Mouse (Mus musculus): ENCODE results near the gene Tfap2e. TPM values are rescaled to one million over a fixed set of nuclear protein-coding genes. Genes with fewer than 3 reads are reported as not detected.
A peak's percentile ranks its signal among the peaks of the same experiment; 100 is the strongest.

The Tfap2e gene
- polyA plus RNA-seq, 1 experiment, result not detected

DNA sequence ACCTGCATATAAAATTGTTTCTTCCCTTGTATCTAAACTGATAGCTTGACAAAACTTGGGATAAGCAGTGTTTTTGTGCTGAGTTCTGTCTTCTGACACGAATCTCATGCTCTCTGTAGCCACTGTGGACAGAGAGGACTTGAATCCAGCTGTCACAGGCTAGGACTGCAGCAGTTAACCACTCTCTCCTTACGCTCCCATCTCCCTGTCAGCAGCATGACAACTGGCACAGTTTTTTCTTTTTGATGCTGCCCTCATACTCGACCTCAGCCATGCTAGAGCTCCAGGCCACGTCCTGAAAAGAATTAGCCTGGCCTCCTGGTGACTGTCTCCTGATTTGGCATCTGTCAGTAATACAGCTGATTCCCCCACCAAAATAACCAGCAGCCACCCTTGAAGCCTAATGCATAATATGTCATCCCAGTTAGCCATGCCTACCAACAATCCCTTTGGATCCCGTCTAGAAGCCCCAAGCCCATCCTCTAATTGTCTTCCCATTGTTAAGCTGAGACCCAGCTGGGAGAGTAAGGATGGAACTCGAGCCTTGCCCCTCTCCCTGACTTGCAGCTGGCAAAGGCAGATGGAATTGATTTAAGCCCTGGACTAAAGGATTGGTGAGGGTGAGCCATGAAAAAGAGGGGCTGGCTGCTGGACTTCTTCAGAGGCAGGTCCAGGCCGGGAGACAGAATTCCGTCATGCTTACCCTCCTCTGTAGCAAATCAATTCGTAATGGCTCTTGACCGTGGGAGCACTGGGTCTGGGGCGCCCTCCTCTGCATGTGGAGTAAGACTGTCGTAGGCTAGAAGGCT is 29.2 kb downstream of the Tfap2e start:
- 87% methylated on average over 12 of the region's 12 CpGs for WGBS
- H3K4me1 ChIP-seq (ENCODE audit: control insufficient read depth, insufficient read depth, low read length), result no peaks in the 10 kb centered on the region

DNA sequence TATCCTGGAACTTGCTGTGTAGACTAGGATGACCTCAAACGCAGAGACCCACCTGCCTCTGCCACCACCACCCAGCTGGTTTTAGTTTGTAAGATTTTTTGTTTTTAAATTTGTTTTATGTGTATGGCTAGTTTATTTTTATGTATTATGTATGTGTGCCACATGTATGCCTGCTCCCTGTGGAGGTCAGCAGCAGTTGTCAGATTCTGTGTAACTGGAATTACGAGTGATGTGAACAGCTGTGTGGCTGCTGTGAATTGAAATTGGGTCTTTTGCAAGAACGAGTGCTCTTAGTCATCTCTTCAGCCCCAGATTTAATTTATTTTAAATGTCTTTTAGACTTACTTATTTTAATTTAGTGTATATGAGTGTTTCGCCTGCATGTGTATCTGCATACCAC is 39.1 kb downstream of the Tfap2e start:
- TF ChIP-seq POLR2A (IDR thresholded peaks at IDR 0.05; ENCODE audit: borderline replicate concordance, control insufficient read depth, low read depth, low read length) (no peak), CTCF (IDR thresholded peaks at IDR 0.05; ENCODE audit: control insufficient read depth, insufficient read depth, low read length) (no peak)
- no peak overlapping the region for H3K4me3 ChIP-seq (replicated peaks; ENCODE audit: control insufficient read depth, low read depth, low read length)
- no peaks in the 10 kb centered on the region for H3K4me1 ChIP-seq (ENCODE audit: control insufficient read depth, insufficient read depth, low read length)
- H3K27ac ChIP-seq (ENCODE audit: control insufficient read depth, insufficient read depth, low read depth, low read length, poor library complexity), result no peak overlapping the region
- 84% methylated on average over 4 of the region's 4 CpGs for WGBS

More for the DNA sequence above, 29.2 kb downstream of the Tfap2e start:
- no peak overlapping the region for H3K27ac ChIP-seq (ENCODE audit: control insufficient read depth, insufficient read depth, low read depth, low read length, poor library complexity)
- TF ChIP-seq POLR2A (IDR thresholded peaks at IDR 0.05; ENCODE audit: borderline replicate concordance, control insufficient read depth, low read depth, low read length), result no peak
- TF ChIP-seq CTCF (IDR thresholded peaks at IDR 0.05; ENCODE audit: control insufficient read depth, insufficient read depth, low read length), result no peak
- H3K4me3 ChIP-seq (replicated peaks; ENCODE audit: control insufficient read depth, low read depth, low read length), result no peak overlapping the region

- TF ChIP-seq POLR2A (IDR thresholded peaks at IDR 0.05; ENCODE audit: borderline replicate concordance, control insufficient read depth, low read depth, low read length), result no peak
- no peak for TF ChIP-seq CTCF (IDR thresholded peaks at IDR 0.05; ENCODE audit: control insufficient read depth, insufficient read depth, low read length)
- no peak overlapping the region for H3K4me3 ChIP-seq (replicated peaks; ENCODE audit: control insufficient read depth, low read depth, low read length)
- 75% methylated on average over 5 of the region's 5 CpGs for WGBS
- no peak overlapping the region for H3K27ac ChIP-seq (ENCODE audit: control insufficient read depth, insufficient read depth, low read depth, low read length, poor library complexity)
- no peaks in the 10 kb centered on the region for H3K4me1 ChIP-seq (ENCODE audit: control insufficient read depth, insufficient read depth, low read length)
These were observed 43.0 kb downstream of the Tfap2e start for GRCm38 (mm10) chr4:126693021-126693420.

- TF ChIP-seq POLR2A (IDR thresholded peaks at IDR 0.05; ENCODE audit: borderline replicate concordance, control insufficient read depth, low read depth, low read length), result no peak
- TF ChIP-seq CTCF (IDR thresholded peaks at IDR 0.05; ENCODE audit: control insufficient read depth, insufficient read depth, low read length), result no peak
- Histone ChIP-seq H3K4me1 (ENCODE audit: control insufficient read depth, insufficient read depth, low read length) (no peaks in the 10 kb centered on the region), H3K4me3 (replicated peaks; ENCODE audit: control insufficient read depth, low read depth, low read length) (no peak overlapping the region), H3K27ac (ENCODE audit: control insufficient read depth, insufficient read depth, low read depth, low read length, poor library complexity) (no peak overlapping the region)
- 92% methylated on average over 2 of the region's 2 CpGs for WGBS
These were observed 46.6 kb downstream of the Tfap2e start for GRCm38 (mm10) chr4:126689457-126689856.

GRCm38 (mm10) chr4:126683084-126683483 is 53.0 kb downstream of the Tfap2e start:
- Histone ChIP-seq H3K4me1 (ENCODE audit: control insufficient read depth, insufficient read depth, low read length) (no peaks in the 10 kb centered on the region; the same call in 1 of the 2 replicates), H3K27ac (ENCODE audit: control insufficient read depth, insufficient read depth, low read depth, low read length, poor library complexity) (no peak overlapping the region), H3K4me3 (replicated peaks; ENCODE audit: control insufficient read depth, low read depth, low read length) (no peak overlapping the region)
- TF ChIP-seq CTCF (IDR thresholded peaks at IDR 0.05; ENCODE audit: control insufficient read depth, insufficient read depth, low read length) (no peak), POLR2A (IDR thresholded peaks at IDR 0.05; ENCODE audit: borderline replicate concordance, control insufficient read depth, low read depth, low read length) (no peak)
- WGBS, result 19% methylated on average over 3 of the region's 3 CpGs

- Histone ChIP-seq H3K4me3 (replicated peaks; ENCODE audit: control insufficient read depth, low read depth, low read length) (no peak overlapping the region), H3K27ac (ENCODE audit: control insufficient read depth, insufficient read depth, low read depth, low read length, poor library complexity) (no peak overlapping the region), H3K4me1 (ENCODE audit: control insufficient read depth, insufficient read depth, low read length) (no peaks in the 10 kb centered on the region; the same call in 1 of the 2 replicates)
- TF ChIP-seq POLR2A (IDR thresholded peaks at IDR 0.05; ENCODE audit: borderline replicate concordance, control insufficient read depth, low read depth, low read length), result no peak
- TF ChIP-seq CTCF (IDR thresholded peaks at IDR 0.05; ENCODE audit: control insufficient read depth, insufficient read depth, low read length), result no peak
- WGBS, result 47% methylated on average over 5 of the region's 5 CpGs
These were observed 53.7 kb downstream of the Tfap2e start for GRCm38 (mm10) chr4:126682298-126682697.

DNA sequence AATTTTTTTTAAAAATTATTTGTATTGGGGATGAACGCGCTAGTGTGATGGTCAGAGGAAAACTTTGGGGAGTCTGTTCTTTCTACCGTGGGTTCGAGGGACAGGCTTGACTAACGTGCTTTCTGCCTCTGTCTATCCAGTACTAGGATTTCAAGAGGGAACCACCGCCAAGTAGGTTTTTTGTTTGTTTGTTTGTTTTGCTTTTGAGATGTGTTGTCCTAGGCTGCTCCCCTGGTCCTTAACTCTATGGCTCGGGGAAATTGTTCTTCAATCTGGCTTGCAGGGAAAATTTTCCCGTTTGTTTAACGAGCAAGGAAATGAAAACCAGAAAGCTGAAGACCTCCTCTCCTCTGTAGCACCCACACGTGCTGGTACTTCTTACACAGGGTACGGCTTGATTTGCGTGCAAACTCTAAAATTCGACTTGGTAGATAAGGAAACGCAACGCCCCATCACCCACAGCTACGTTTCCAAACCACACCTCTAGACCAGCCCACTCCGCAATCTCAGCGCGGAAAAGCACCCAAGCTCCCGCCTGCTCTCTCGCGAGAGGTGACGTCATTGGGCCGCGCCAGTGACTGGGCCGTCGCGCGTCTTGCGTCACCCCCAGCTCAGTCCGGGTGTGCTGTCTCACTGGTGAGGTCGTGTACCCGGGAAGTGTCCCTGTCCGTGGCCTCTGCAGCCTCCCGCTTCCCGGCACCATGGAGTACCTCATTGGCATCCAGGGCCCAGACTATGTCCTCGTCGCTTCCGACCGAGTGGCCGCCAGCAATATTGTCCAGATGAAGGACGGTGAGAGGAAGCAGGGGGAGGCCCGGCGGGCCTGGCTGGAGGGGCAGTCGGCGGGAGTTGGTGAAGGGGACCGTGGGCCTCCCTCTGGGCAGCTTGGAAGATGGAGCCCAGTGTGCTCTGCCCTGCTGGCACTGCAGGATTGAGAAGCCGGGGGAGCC is 58.7 kb downstream of the Tfap2e start, which contains the start of gene Psmb2:
TSS of gene Psmb2 (plus strand) at position 577 of the 950 bp plus-strand sequence.
- peak; percentile 84; the same call in 1 of the 2 replicates for TF ChIP-seq POLR2A (IDR thresholded peaks at IDR 0.05; ENCODE audit: borderline replicate concordance, control insufficient read depth, low read depth, low read length)
- no peak for TF ChIP-seq CTCF (IDR thresholded peaks at IDR 0.05; ENCODE audit: control insufficient read depth, insufficient read depth, low read length)
- Histone ChIP-seq H3K4me1 (ENCODE audit: control insufficient read depth, insufficient read depth, low read length) (no peaks in the 10 kb centered on the region; the same call in 1 of the 2 replicates), H3K27ac (ENCODE audit: control insufficient read depth, insufficient read depth, low read depth, low read length, poor library complexity) (peak within 1 kb of the TSS; percentile 67; the same call in 1 of the 2 replicates), H3K4me3 (replicated peaks; ENCODE audit: control insufficient read depth, low read depth, low read length) (peak within 1 kb of the TSS; percentile 97)
- 2% methylated on average over 48 of the region's 48 CpGs for whole genome bisulfite sequencing

DNA sequence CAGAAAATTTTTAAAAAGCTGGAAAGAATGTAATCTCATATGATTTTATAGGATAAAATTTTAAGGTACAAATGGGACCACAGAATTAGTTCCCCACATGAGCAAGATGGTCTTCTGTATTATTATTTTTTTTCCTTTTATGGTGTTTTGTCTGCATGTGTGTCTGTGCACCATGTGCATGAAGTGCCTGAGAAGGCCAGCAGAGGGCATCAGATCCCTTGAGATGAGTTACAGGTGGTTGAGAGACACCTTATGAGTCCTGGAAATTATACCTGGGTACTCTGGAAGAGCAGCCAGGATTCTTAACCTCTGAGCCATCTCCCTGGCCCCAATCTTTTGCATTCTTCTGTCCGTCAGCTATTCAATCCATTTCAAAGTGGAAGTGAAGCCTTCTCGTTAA is 69.0 kb downstream of the Tfap2e start:
- Histone ChIP-seq H3K4me3 (replicated peaks; ENCODE audit: control insufficient read depth, low read depth, low read length) (no peak overlapping the region), H3K27ac (ENCODE audit: control insufficient read depth, insufficient read depth, low read depth, low read length, poor library complexity) (no peak overlapping the region), H3K4me1 (ENCODE audit: control insufficient read depth, insufficient read depth, low read length) (no peaks in the 10 kb centered on the region)
- no peak for TF ChIP-seq POLR2A (IDR thresholded peaks at IDR 0.05; ENCODE audit: borderline replicate concordance, control insufficient read depth, low read depth, low read length)
- TF ChIP-seq CTCF (IDR thresholded peaks at IDR 0.05; ENCODE audit: control insufficient read depth, insufficient read depth, low read length), result peak; percentile 5; the same call in 1 of the 2 replicates
- WGBS, result 93% methylated on average over 2 of the region's 2 CpGs

Other genes with a start within 250 kb of the Tfap2e start
- gene Ago4, start 202.8 kb downstream of the Tfap2e start, polyA plus RNA-seq (2011; ENCODE audit: insufficient read depth, insufficient read length, low replicate concordance, missing spikeins), result 1.5 and 3.5 TPM in 2 replicates
- 44.5 and 66.4 TPM in 2 replicates for gene Clspn, start 179.3 kb downstream of the Tfap2e start, polyA plus RNA-seq (2011; ENCODE audit: insufficient read depth, insufficient read length, low replicate concordance, missing spikeins)
- 1.9 and 3.1 TPM in 2 replicates for gene 5730409E04Rik, start 126.4 kb downstream of the Tfap2e start, polyA plus RNA-seq (2011; ENCODE audit: insufficient read depth, insufficient read length, low replicate concordance, missing spikeins)
- gene Psmb2, start 58.6 kb downstream of the Tfap2e start, polyA plus RNA-seq (2011; ENCODE audit: insufficient read depth, insufficient read length, low replicate concordance, missing spikeins), result 80.3 and 120 TPM in 2 replicates
- 6.2 and 10.2 TPM in 2 replicates for gene Ncdn, start 17.2 kb upstream of the Tfap2e start, polyA plus RNA-seq (2011; ENCODE audit: insufficient read depth, insufficient read length, low replicate concordance, missing spikeins)
- gene AU040320, start 17.3 kb upstream of the Tfap2e start, polyA plus RNA-seq (2011; ENCODE audit: insufficient read depth, insufficient read length, low replicate concordance, missing spikeins), result 7.5 and 13.9 TPM in 2 replicates
- 4.5 and 10.6 TPM in 2 replicates for gene Zmym4, start 231.9 kb upstream of the Tfap2e start, polyA plus RNA-seq (2011; ENCODE audit: insufficient read depth, insufficient read length, low replicate concordance, missing spikeins)